Mouse (Mus musculus) limb, embryonic 13.5 days (tissue): ENCODE data around the gene Clip1. TPM values are rescaled to one million over a fixed set of nuclear protein-coding genes. Genes with fewer than 3 reads are reported as not detected.
A peak's percentile ranks its signal among the peaks of the same experiment; 100 is the strongest.

Experiments used
- ATAC-seq: fragments of 200-750 bp; cut with Nextera tagmentation; 2 replicates; pipeline ENCODE4 v1.8.0; 2017; ENCODE audit warnings: low read depth, moderate number of reproducible peaks, moderate TSS enrichment; ENCODE audit not compliant: low FRiP score
- H3K27ac ChIP-seq: fragments of 300-500 bp; sonication (generic); 2 replicates; pipeline ENCODE4 v1.5.1; 2015; ENCODE audit warnings: inconsistent platforms, mild to moderate bottlenecking, moderate library complexity
- H3K27me3 ChIP-seq: fragments of 300-500 bp; sonication (generic); 2 replicates; pipeline ENCODE4 v1.6.1; 2015; ENCODE audit warnings: mild to moderate bottlenecking, inconsistent platforms
- H3K36me3 ChIP-seq: fragments of 300-500 bp; sonication (generic); 2 replicates; pipeline ENCODE4 v1.6.1; 2015; ENCODE audit warnings: inconsistent platforms, mild to moderate bottlenecking, moderate library complexity
- H3K4me1 ChIP-seq: fragments of 300-500 bp; sonication (generic); 2 replicates; pipeline ENCODE4 v1.6.1; 2015; ENCODE audit warnings: inconsistent platforms
- H3K4me2 ChIP-seq: fragments of 300-500 bp; sonication (generic); replicated peaks from 2 replicates; pipeline ENCODE4 v1.6.1; 2015; ENCODE audit warnings: inconsistent platforms, mild to moderate bottlenecking, moderate library complexity
- H3K4me3 ChIP-seq: fragments of 300-500 bp; sonication (generic); 2 replicates; pipeline ENCODE4 v1.5.1; 2015; ENCODE audit warnings: moderate library complexity, mild to moderate bottlenecking, inconsistent platforms
- H3K9ac ChIP-seq: fragments of 300-500 bp; sonication (generic); 2 replicates; pipeline ENCODE4 v1.6.1; 2015; ENCODE audit warnings: mild to moderate bottlenecking, inconsistent platforms
- H3K9me3 ChIP-seq: fragments of 300-500 bp; sonication (generic); 2 replicates; pipeline ENCODE4 v1.6.1; 2016; ENCODE audit warnings: inconsistent platforms
- WGBS: fragments of 180-500 bp; shearing (Covaris S2); methylation state at CpG from one replicate; pipeline ENCODE4 v1.1.7; 2015; 5-methylcytosine and 5-hydroxymethylcytosine counted together
- polyA plus RNA-seq: library from polyadenylated mRNA; unstranded; fragments of >200 nt; fragmentation: Nextera tagmentation; extraction: Ambion mirVana; gene quantifications from 2 replicates; pipeline ENCODE4 v1.2.1, GENCODE M21; 2015

Gene Clip1
- polyA plus RNA-seq, 1 experiment from 2014 or later = 49.0 TPM

DNA sequence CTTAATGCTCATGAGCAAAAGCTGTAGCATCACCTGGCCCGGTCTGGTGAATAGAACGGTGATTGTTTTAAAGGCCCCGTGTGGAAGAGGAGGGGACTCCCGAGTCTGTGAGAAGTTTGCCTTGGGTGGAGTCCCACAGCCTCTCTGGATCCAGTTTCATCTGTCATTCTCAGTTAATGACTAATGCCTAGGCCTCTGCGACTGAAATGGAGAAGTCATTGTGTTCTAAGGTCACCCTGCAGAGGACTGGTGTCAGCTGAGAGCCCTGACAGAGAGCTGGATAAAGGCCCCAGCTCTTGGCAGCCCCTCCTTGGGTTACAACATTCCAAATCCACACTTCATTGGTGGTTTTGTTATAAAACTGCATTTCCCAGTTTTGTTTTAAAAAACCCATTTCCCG is 10.1 kb upstream of the Clip1 start:
- H3K36me3 ChIP-seq = peaks cover 21% of the 10 kb centered on the region
- H3K4me1 ChIP-seq = 0 out of 2 replicates have a peak, but pooled peaks cover 5% of the 10 kb centered on the region
- WGBS = 65% methylated on average over 6 of the region's 6 CpGs
- no peak overlapping the region for H3K9ac ChIP-seq
- no peak overlapping the region for H3K4me3 ChIP-seq
- no peaks in the 10 kb centered on the region for H3K9me3 ChIP-seq
- H3K27ac ChIP-seq = no peak overlapping the region
- H3K4me2 ChIP-seq = no peak overlapping the region
- H3K27me3 ChIP-seq = no peaks in the 10 kb centered on the region
- no peak for ATAC-seq

GRCm38 (mm10) chr5:123683377-123684220 is 819 bp downstream of the Clip1 start:
- WGBS = under 1% methylated on average over 85 of the region's 92 CpGs
- peak overlapping the region; percentile 93 for H3K4me3 ChIP-seq

DNA sequence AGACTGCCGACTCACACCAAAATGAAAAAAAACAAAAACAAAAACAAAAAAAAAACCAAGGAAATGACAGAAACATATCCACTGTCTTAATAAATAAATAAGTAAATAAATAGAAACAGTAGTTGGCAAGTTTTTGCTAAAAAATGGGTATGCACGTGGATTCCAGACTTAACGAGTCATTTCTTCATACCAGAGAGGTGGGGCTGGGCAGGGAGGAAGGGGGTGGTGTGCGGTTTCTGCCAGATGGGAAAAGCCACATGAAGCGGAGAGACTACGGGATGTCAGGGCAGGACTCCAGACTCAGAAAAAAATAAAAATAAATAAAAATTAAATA is 1.4 kb downstream of the Clip1 start:
- Histone ChIP-seq H3K4me1 (peaks cover 23% of the 10 kb centered on the region), H3K9me3 (no peaks in the 10 kb centered on the region), H3K27ac (no peak overlapping the region; the same call in 1 of the 2 replicates), H3K4me3 (peak overlapping the region; percentile 93), H3K36me3 (no peaks in the 10 kb centered on the region), H3K9ac (peak overlapping the region; percentile 97), H3K27me3 (no peaks in the 10 kb centered on the region), H3K4me2 (peak overlapping the region; percentile 85)
- 1% methylated on average over 6 of the region's 6 CpGs for WGBS
- ATAC-seq = no peak

More at GRCm38 (mm10) chr5:123683377-123684220, 819 bp downstream of the Clip1 start:
- no peaks in the 10 kb centered on the region for H3K36me3 ChIP-seq
- peaks cover 23% of the 10 kb centered on the region for H3K4me1 ChIP-seq
- ATAC-seq = peak; percentile 73
- peak overlapping the region; percentile 97 for H3K9ac ChIP-seq
- H3K27ac ChIP-seq = peak overlapping the region; percentile 94
- H3K27me3 ChIP-seq = no peaks in the 10 kb centered on the region
- no peaks in the 10 kb centered on the region for H3K9me3 ChIP-seq
- peak overlapping the region; percentile 85 for H3K4me2 ChIP-seq

DNA sequence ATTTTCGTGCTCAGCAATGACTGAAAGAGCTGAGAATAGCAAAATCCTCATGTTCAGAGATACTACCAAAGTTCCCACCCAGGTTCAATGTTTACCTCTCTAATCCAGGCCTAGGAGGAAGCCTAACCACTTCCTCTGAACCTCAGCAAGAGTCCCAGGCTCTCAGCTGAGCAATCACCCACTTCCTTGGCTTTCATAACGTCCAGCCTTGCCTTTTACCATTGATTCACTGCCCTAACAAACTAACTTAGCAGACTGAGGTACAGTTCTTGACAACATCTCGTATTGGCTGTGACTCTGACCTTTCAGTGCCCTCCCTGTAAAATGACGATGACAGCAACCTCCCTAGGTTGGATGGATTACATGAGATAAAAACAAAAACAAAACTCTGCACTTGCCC is 2.0 kb downstream of the Clip1 start:
- Histone ChIP-seq H3K9ac (no peak overlapping the region), H3K9me3 (no peaks in the 10 kb centered on the region), H3K4me2 (peak overlapping the region; percentile 85), H3K4me3 (peak overlapping the region; percentile 93), H3K36me3 (peaks cover under 1% of the 10 kb centered on the region; the same call in 1 of the 2 replicates), H3K27ac (no peak overlapping the region), H3K27me3 (no peaks in the 10 kb centered on the region), H3K4me1 (peaks cover 23% of the 10 kb centered on the region)
- no peak for ATAC-seq
- 31% methylated on average over 4 of the region's 4 CpGs for WGBS

DNA sequence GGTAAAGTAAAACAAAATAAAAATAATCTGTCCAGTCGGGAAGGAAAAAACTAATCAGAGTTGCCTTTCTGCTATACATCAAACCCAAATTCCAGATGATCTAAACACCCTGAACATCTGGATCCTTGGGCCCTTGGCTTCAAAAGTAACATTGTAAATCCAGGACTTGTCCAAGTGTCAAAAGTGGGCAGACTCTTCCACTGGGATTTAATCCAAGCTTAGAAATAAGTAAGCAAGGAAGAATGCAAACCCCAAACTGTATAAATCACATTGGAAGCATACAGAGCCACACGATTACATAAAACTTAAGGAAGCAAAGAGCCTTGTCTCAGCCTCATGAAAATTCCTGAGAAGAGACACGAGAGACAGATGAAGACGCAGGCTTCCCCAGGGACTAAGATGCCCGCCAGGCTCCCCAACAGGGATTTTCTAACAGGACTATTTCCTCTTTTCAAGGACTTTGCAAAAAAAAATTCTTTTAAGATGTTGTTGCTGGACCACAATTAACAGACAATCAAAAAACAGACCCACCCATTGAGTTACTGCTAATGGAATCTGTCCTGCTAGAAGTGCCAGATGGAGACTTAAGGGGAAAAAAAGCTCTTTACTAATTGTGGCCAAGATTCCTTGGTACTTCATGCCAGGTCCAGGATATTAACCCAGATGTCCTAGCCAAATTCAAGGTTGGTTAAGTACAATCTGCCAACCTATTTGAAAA is 4.7 kb downstream of the Clip1 start:
- no peak overlapping the region; the same call in 1 of the 2 replicates for H3K27ac ChIP-seq

GRCm38 (mm10) chr5:123679106-123679505 is 5.3 kb downstream of the Clip1 start:
- Histone ChIP-seq H3K4me2 (no peak overlapping the region), H3K4me3 (no peak overlapping the region), H3K9me3 (no peaks in the 10 kb centered on the region), H3K27ac (no peak overlapping the region), H3K9ac (no peak overlapping the region), H3K4me1 (peaks cover 23% of the 10 kb centered on the region), H3K27me3 (no peaks in the 10 kb centered on the region), H3K36me3 (peaks cover 3% of the 10 kb centered on the region; the same call in 1 of the 2 replicates)
- ATAC-seq = no peak
- 75% methylated on average over 3 of the region's 3 CpGs for WGBS

More for the DNA sequence above, 4.7 kb downstream of the Clip1 start:
- H3K9ac ChIP-seq = no peak overlapping the region
- H3K4me2 ChIP-seq = no peak overlapping the region
- H3K4me1 ChIP-seq = peaks cover 23% of the 10 kb centered on the region
- peaks cover 3% of the 10 kb centered on the region; the same call in 1 of the 2 replicates for H3K36me3 ChIP-seq
- WGBS = 30% methylated on average over 5 of the region's 5 CpGs
- H3K4me3 ChIP-seq = no peak overlapping the region
- ATAC-seq = no peak
- H3K9me3 ChIP-seq = no peaks in the 10 kb centered on the region
- no peaks in the 10 kb centered on the region for H3K27me3 ChIP-seq

DNA sequence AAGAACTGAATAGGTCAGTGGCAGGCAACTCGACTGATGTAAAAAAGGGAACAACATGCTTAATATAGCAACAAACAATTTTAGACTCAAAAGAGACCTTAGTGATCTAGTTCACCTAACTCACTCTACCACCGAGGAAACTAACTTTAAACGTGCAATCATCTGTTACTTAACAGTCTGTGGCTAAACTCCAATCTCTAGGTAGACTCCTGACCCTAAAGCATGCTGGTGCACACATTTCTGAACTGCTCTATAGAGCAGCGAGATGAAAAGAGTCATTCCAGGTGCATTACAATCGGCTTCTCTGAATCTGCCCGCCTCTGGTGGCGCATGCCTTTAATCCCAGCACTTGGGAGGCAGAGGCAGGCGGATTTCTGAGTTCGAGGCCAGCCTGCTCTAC is 8.7 kb downstream of the Clip1 start:
- WGBS = 87% methylated on average over 9 of the region's 9 CpGs
- Histone ChIP-seq H3K4me2 (no peak overlapping the region), H3K27me3 (no peaks in the 10 kb centered on the region), H3K9me3 (no peaks in the 10 kb centered on the region), H3K36me3 (peaks cover 3% of the 10 kb centered on the region; the same call in 1 of the 2 replicates), H3K9ac (no peak overlapping the region), H3K4me3 (no peak overlapping the region), H3K27ac (no peak overlapping the region), H3K4me1 (peaks cover 17% of the 10 kb centered on the region)
- ATAC-seq = no peak

GRCm38 (mm10) chr5:123675221-123675620 is 9.2 kb downstream of the Clip1 start:
- no peak for ATAC-seq
- Histone ChIP-seq H3K9ac (no peak overlapping the region), H3K4me2 (no peak overlapping the region), H3K36me3 (peaks cover 3% of the 10 kb centered on the region; the same call in 1 of the 2 replicates), H3K4me3 (no peak overlapping the region), H3K27ac (no peak overlapping the region), H3K9me3 (no peaks in the 10 kb centered on the region), H3K27me3 (no peaks in the 10 kb centered on the region), H3K4me1 (peaks cover 22% of the 10 kb centered on the region)
- WGBS = 29% methylated on average over 3 of the region's 3 CpGs

GRCm38 (mm10) chr5:123671473-123671820 is 13.0 kb downstream of the Clip1 start:
- Histone ChIP-seq H3K9me3 (no peaks in the 10 kb centered on the region), H3K36me3 (no peaks in the 10 kb centered on the region), H3K4me2 (peak overlapping the region; percentile 30; the same call in 1 of the 2 replicates), H3K27me3 (no peaks in the 10 kb centered on the region), H3K9ac (peak overlapping the region; percentile 35; the same call in 1 of the 2 replicates), H3K27ac (peak overlapping the region; percentile 55; the same call in 1 of the 2 replicates), H3K4me3 (no peak overlapping the region), H3K4me1 (peaks cover 18% of the 10 kb centered on the region)
- ATAC-seq = no peak
- 75% methylated on average over 3 of the region's 3 CpGs for WGBS

- Histone ChIP-seq H3K36me3 (no peaks in the 10 kb centered on the region), H3K9ac (peak overlapping the region; percentile 35; the same call in 1 of the 2 replicates), H3K27me3 (no peaks in the 10 kb centered on the region), H3K27ac (peak overlapping the region; percentile 55), H3K4me2 (peak overlapping the region; percentile 30), H3K9me3 (no peaks in the 10 kb centered on the region), H3K4me1 (peaks cover 18% of the 10 kb centered on the region), H3K4me3 (no peak overlapping the region)
- no peak for ATAC-seq
- WGBS = 23% methylated on average over 14 of the region's 14 CpGs
These were observed 13.5 kb downstream of the Clip1 start for GRCm38 (mm10) chr5:123670800-123671472.

- H3K9ac ChIP-seq = no peak overlapping the region; the same call in 1 of the 2 replicates
- peaks cover 18% of the 10 kb centered on the region for H3K4me1 ChIP-seq
- H3K4me2 ChIP-seq = peak overlapping the region; percentile 30; the same call in 1 of the 2 replicates
- peak overlapping the region; percentile 55 for H3K27ac ChIP-seq
- no peak overlapping the region for H3K4me3 ChIP-seq
- no peaks in the 10 kb centered on the region for H3K9me3 ChIP-seq
- no peaks in the 10 kb centered on the region for H3K27me3 ChIP-seq
- WGBS = 54% methylated on average over 9 of the region's 9 CpGs
- no peak for ATAC-seq
- no peaks in the 10 kb centered on the region for H3K36me3 ChIP-seq
These were observed 14.2 kb downstream of the Clip1 start for GRCm38 (mm10) chr5:123669991-123670799.
